Mouse (Mus musculus) heart, adult 2 months (tissue): ENCODE data around the gene Sspn. TPM values are rescaled to one million over a fixed set of nuclear protein-coding genes. Genes with fewer than 3 reads are reported as not detected.

Experiments used
- DNase-seq, 2 experiments: peaks; one replicate each; pipeline ENCODE4 v3.0.0; 2021
- H3K27ac ChIP-seq: fragments of 200-600 bp; 2 replicates; pipeline ENCODE4 v1.8.1; 2022
- H3K27me3 ChIP-seq: fragments of 200-500 bp; 2 replicates; pipeline ENCODE4 v1.6.1; 2012; ENCODE audit warnings: mild to moderate bottlenecking, low read length, inconsistent platforms, mixed read lengths; ENCODE audit not compliant: control insufficient read depth, insufficient read depth
- H3K36me3 ChIP-seq: fragments of 200-500 bp; 2 replicates; pipeline ENCODE4 v1.6.1; 2012; ENCODE audit warnings: low read length, inconsistent platforms; ENCODE audit not compliant: control insufficient read depth, insufficient read depth
- H3K4me1 ChIP-seq: fragments of 200-500 bp; 2 replicates; pipeline ENCODE4 v1.6.1; 2011; ENCODE audit warnings: low read length; ENCODE audit not compliant: control insufficient read depth, insufficient read depth
- H3K4me3 ChIP-seq: fragments of 200-600 bp; 2 replicates; pipeline ENCODE4 v1.8.1; 2022
- H3K79me2 ChIP-seq: fragments of 200-500 bp; replicated peaks from 2 replicates; pipeline ENCODE4 v1.6.1; 2012; ENCODE audit warnings: mild to moderate bottlenecking, inconsistent platforms, low read length, moderate library complexity, mixed read lengths; ENCODE audit not compliant: control insufficient read depth, insufficient read depth
- H3K9ac ChIP-seq: fragments of 200-500 bp; 2 replicates; pipeline ENCODE4 v1.6.1; 2012; ENCODE audit warnings: low read depth, mild to moderate bottlenecking, control low read depth, inconsistent platforms, low read length, mixed read lengths
- CTCF ChIP-seq: fragments of 200-600 bp; IDR thresholded peaks from 2 replicates; pipeline ENCODE4 v1.8.1; 2022; ENCODE audit warnings: antibody characterized with exemption, mild to moderate bottlenecking, moderate library complexity
- EP300 ChIP-seq: fragments of 200-500 bp; IDR thresholded peaks from 2 replicates; pipeline ENCODE4 v1.6.1; 2011; ENCODE audit warnings: low read depth, low read length, control low read depth; ENCODE audit not compliant: insufficient read depth
- POLR2A ChIP-seq: fragments of 200-500 bp; IDR thresholded peaks from 2 replicates; pipeline ENCODE4 v1.6.1; 2011; ENCODE audit warnings: mild to moderate bottlenecking, low read depth, low read length, control low read depth; ENCODE audit not compliant: insufficient read depth
- WGBS: fragments of 180-500 bp; shearing (Covaris S2); methylation state at CpG from one replicate; pipeline ENCODE4 v1.1.7; 2018; 5-methylcytosine and 5-hydroxymethylcytosine counted together
- intact Hi-C: fragments of 180-260 bp; cut with DNase I; formaldehyde crosslinking; loops from one replicate; pipeline ENCODE4 v1.15.1; 2025
- polyA plus RNA-seq: library from polyadenylated mRNA; depleted of rRNA; stranded (reverse); fragments of >200 nt; gene quantifications from 2 replicates; pipeline ENCODE4 v1.2.3, GENCODE M21; 2012
- total RNA-seq, 2 experiments: library from RNA; stranded (reverse); gene quantifications; 2 replicates each; pipeline ENCODE4 v1.2.3; 2021

Gene Sspn
- total and polyA plus RNA-seq, 3 experiments = 62.1 to 114 (median 104) TPM

GRCm38 (mm10) chr6:145916401-145916800 lies 15.0 kb upstream of the Sspn start:
- H3K27ac ChIP-seq = no peak overlapping the region
- intact Hi-C loops = no loop called here
- H3K9ac ChIP-seq = no peak overlapping the region
- no peak overlapping the region for H3K4me3 ChIP-seq
- H3K79me2 ChIP-seq = no peaks in the 10 kb centered on the region
- H3K27me3 ChIP-seq = no peaks in the 10 kb centered on the region
- no peak for DNase-seq
- TF ChIP-seq CTCF = no peak
- TF ChIP-seq POLR2A = no peak
- TF ChIP-seq EP300 = no peak
- H3K36me3 ChIP-seq = no peaks in the 10 kb centered on the region
- no peaks in the 10 kb centered on the region for H3K4me1 ChIP-seq
- WGBS = 68% methylated on average over 6 of the region's 6 CpGs

GRCm38 (mm10) chr6:145918236-145918635 lies 13.2 kb upstream of the Sspn start:
- no peaks in the 10 kb centered on the region for H3K27me3 ChIP-seq
- intact Hi-C loops = no loop called here
- no peak overlapping the region for H3K4me3 ChIP-seq
- no peaks in the 10 kb centered on the region for H3K36me3 ChIP-seq
- H3K79me2 ChIP-seq = no peaks in the 10 kb centered on the region
- no peak overlapping the region for H3K9ac ChIP-seq
- TF ChIP-seq POLR2A (no peak), CTCF (no peak), EP300 (no peak)
- H3K27ac ChIP-seq = no peak overlapping the region
- 76% methylated on average over 5 of the region's 5 CpGs for WGBS
- no peak for DNase-seq
- no peaks in the 10 kb centered on the region for H3K4me1 ChIP-seq

- Histone ChIP-seq H3K4me1 (no peaks in the 10 kb centered on the region), H3K79me2 (no peaks in the 10 kb centered on the region), H3K9ac (no peak overlapping the region), H3K27ac (no peak overlapping the region), H3K4me3 (no peak overlapping the region), H3K27me3 (no peaks in the 10 kb centered on the region), H3K36me3 (no peaks in the 10 kb centered on the region)
- 84% methylated on average over 6 of the region's 6 CpGs for WGBS
- TF ChIP-seq POLR2A (no peak), CTCF (no peak), EP300 (no peak)
- no peak for DNase-seq
- intact Hi-C loops = no loop called here
These were observed 7.8 kb upstream of the Sspn start for GRCm38 (mm10) chr6:145923594-145923993.

- DNase-seq = peak; percentile 87 to 89
- Histone ChIP-seq H3K9ac (peak overlapping the region; percentile 100), H3K4me3 (peak overlapping the region; percentile 68), H3K79me2 (no peaks in the 10 kb centered on the region), H3K36me3 (peaks cover 2% of the 10 kb centered on the region; the same call in 1 of the 2 replicates), H3K4me1 (peaks cover 2% of the 10 kb centered on the region), H3K27me3 (no peaks in the 10 kb centered on the region), H3K27ac (peak overlapping the region; percentile 97)
- intact Hi-C loops = loop anchor here (1.0 to 2.0 kb wide), 2 partner anchors 68 to 77 kb away; no protein-coding TSS in a partner anchor
- TF ChIP-seq EP300 = peak; percentile 44; the same call in 1 of the 2 replicates
- peak; percentile 92 for TF ChIP-seq POLR2A
- TF ChIP-seq CTCF = no peak
- 7% methylated on average over 28 of the region's 28 CpGs for WGBS
These were observed 2.7 kb downstream of the Sspn start for GRCm38 (mm10) chr6:145934001-145934696.

- Histone ChIP-seq H3K4me3 (peak overlapping the region; percentile 68), H3K4me1 (peaks cover 2% of the 10 kb centered on the region), H3K36me3 (peaks cover 2% of the 10 kb centered on the region; the same call in 1 of the 2 replicates), H3K27me3 (no peaks in the 10 kb centered on the region), H3K9ac (peak overlapping the region; percentile 100), H3K79me2 (no peaks in the 10 kb centered on the region), H3K27ac (peak overlapping the region; percentile 97)
- 46% methylated on average over 9 of the region's 9 CpGs for WGBS
- TF ChIP-seq POLR2A = no peak
- no peak for TF ChIP-seq EP300
- no peak for TF ChIP-seq CTCF
- DNase-seq = peak in 1 of 2 experiments; percentile 47
- intact Hi-C loops = loop anchor here (1.0 to 2.0 kb wide), 2 partner anchors 68 to 76 kb away; no protein-coding TSS in a partner anchor
These were observed 3.3 kb downstream of the Sspn start for GRCm38 (mm10) chr6:145934697-145935240.

- Histone ChIP-seq H3K27ac (peak overlapping the region; percentile 97), H3K4me3 (peak overlapping the region; percentile 17; the same call in 1 of the 2 replicates), H3K27me3 (no peaks in the 10 kb centered on the region), H3K79me2 (no peaks in the 10 kb centered on the region), H3K9ac (peak overlapping the region; percentile 20; the same call in 1 of the 2 replicates), H3K4me1 (peaks cover 5% of the 10 kb centered on the region), H3K36me3 (peaks cover 2% of the 10 kb centered on the region; the same call in 1 of the 2 replicates)
- 62% methylated on average over 2 of the region's 2 CpGs for WGBS
- TF ChIP-seq CTCF (no peak), POLR2A (no peak), EP300 (no peak)
- DNase-seq = no peak
- intact Hi-C loops = loop anchor here (2.0 kb wide), 1 partner anchor 75 kb away; no protein-coding TSS in a partner anchor
These were observed 4.5 kb downstream of the Sspn start for GRCm38 (mm10) chr6:145935912-145936311.
